Mouse (Mus musculus) right cerebral cortex, postnatal 25 days (tissue): ENCODE measurements at regions not wholly inside any gene's neighbourhood (a gene's known extent, or its start where the extent isn't known, plus 50 kb on each side); places are given as distances from the start of the nearest gene placed in this dataset.
"Not testable (repeated sequence)": the region's sequence is repeated elsewhere in the genome, so short reads cannot be mapped to it uniquely, and the experiment has no call there.

ENCODE experiments used
- DNase-seq: peaks from one replicate; pipeline ENCODE4 v3.0.0; 2022

- DNase-seq: peak; percentile 100
These were observed 219.1 kb downstream of the Gm31371 start for GRCm38 (mm10) chr8:20122067-20122925.

- not testable (repeated sequence) for DNase-seq
These were observed 220.4 kb downstream of the Gm31371 start for GRCm38 (mm10) chr8:20123545-20123944.

GRCm38 (mm10) chr8:20135626-20136025 lies 227.4 kb downstream of the Gm15319 start:
- not testable (repeated sequence) for DNase-seq

GRCm38 (mm10) chr8:20145436-20145835 lies 217.6 kb downstream of the Gm15319 start:
- DNase-seq: not testable (repeated sequence)

- not testable (repeated sequence) for DNase-seq
These were observed 211.5 kb downstream of the Gm15319 start for GRCm38 (mm10) chr8:20151317-20152047.

GRCm38 (mm10) chr8:20154091-20154490 lies 208.9 kb downstream of the Gm15319 start:
- not testable (repeated sequence) for DNase-seq
